Mouse (Mus musculus) embryo, embryonic 11.5 days (tissue): ENCODE measurements around the gene Trpc3.
"Not testable (repeated sequence)": the region's sequence is repeated elsewhere in the genome, so short reads cannot be mapped to it uniquely, and the experiment has no call there.

ENCODE experiments used
- DNase-seq: peaks from one replicate; pipeline ENCODE4 v3.0.0-alpha.2; 2012; ENCODE audit warnings: low read depth, low spot score

Trpc3 gene

DNA sequence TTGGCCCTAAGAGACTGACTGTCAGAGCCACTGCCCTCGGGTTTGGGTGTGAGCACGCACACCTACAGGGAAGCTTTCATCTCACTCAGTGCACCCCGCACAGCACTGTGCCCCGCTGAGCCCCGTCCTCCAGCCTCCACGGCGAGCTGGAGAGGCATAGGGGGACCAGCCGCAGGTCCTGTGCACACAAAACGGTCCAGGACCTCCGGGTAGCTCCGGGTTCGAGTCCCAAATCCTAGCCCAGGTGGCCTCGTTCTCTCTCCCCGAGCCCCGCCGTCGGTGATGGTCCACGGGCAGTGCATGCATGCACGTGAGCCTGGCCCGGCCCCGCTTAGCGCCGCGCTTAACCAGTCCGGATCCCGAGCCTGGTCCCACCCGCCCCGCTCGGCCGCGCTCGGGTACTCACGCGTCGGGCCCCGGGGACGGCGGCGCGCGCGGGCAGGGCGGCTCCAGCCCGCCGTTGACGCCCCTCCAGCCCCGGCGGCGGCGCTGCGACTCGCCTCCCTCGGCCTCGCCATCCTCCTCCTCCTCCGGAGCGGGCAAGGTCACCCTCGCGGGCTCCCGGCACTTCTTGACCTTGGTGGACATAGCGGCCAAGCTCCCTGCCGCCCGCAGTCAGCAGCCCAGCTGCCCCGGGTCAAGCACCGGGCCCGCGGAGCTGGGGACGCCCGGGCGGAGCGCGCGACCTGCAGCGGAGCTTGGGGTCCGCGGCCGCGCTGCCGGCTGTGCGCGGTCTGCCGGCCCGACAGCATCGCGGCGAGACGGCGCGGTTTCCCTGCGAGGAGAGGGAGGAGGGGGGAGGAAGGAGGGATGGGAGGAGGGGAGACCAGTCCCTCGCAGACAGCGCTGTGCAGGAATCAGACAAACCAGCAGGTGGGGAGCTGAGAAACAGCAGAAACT lies at the start of gene Trpc3:
TSS of gene Trpc3 (minus strand) at position 776 of the 900 bp plus-strand sequence.
- peak; percentile 57 for DNase-seq

- no peak for DNase-seq
Measured at GRCm38 (mm10) chr3:36738071-36738470, 48.1 kb upstream of the Trpc3 start.

- DNase-seq: no peak
Measured at GRCm38 (mm10) chr3:36733075-36733474, 43.1 kb upstream of the Trpc3 start.

DNA sequence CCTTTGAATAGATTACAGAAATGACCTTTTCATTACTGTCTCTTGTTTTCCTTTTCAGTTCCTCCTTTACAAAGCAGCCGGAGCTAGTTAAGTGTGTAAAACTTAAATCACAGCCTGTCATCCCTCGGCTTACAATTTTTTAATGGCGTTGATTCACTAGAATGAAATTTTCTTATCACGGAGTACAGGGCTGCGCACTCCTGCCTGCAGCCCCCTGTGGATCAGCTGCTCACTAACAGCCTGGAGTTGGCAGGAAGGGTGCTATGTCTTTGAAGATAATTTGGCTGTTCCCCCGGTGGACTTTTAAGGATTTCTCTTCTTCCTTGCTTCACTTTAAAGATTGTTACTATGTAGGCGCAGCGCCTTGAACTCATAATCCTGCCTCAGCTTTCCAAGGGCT lies 36.6 kb upstream of the Trpc3 start:
- no peak for DNase-seq

- no peak for DNase-seq
Measured at GRCm38 (mm10) chr3:36721850-36722249, 31.9 kb upstream of the Trpc3 start.

DNA sequence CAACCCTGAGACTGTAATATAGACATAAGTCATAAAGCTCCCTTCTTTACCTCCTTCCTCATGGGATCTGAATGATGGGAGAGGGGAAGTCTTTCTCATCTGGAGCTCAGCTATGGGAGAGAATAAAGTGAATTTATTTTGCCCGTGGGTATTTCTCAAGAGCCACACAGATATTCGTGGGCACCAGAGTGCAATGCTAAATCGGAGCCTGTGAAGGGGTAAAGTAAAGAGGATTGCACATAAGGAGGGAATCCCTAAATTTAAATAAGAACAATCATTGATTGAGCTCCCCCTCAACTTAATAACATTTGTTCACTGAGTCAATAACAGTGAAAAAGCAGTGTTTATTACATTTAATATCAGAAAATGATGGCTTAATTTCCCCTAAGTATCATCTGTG lies 19.6 kb upstream of the Trpc3 start:
- no peak for DNase-seq

GRCm38 (mm10) chr3:36690292-36690650 lies 304 bp upstream of the Trpc3 start:
- DNase-seq: no peak

DNA sequence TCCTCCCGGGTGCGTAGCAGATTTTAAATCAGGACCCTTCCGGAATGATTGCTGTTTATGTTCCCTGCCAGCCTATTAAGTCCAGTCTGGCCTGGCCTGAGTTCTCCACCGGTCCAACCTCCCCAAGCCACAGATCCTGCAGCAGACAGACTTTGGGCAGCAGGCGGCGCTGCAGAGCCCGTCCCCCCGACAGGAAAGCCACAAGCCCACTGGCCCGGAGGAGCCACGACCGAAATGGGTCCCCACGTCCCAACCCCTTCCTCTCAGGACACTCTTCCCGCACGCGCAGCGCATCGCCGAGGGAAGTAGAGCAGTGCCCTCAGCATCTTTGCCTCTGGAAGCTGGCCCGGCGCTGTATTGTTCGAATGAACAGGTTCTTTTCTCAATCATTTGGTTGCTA lies 1.1 kb downstream of the Trpc3 start:
- peak; percentile 72 for DNase-seq

GRCm38 (mm10) chr3:36675822-36676221 lies 14.1 kb downstream of the Trpc3 start:
- no peak for DNase-seq

DNA sequence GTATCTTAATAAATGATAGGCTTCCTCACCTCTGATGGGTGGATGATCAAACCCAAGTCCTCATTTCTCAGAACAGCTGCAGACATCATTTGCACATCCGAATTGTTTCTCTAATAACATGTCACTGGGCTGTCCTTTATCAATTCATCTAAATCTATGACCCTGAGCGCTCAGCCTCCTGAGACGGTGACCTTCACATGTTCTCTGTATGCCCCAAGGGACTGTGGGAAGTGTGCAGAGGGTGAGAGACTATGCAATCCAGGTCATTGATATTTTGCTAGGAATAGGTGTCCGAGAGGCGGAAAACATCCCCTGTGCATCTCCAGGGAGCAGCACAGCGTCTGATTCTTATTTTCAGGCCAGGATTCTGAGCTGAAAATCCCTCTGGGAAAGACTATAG lies 22.2 kb downstream of the Trpc3 start:
- no peak for DNase-seq

- DNase-seq: not testable (repeated sequence)
Measured at GRCm38 (mm10) chr3:36645245-36645559, 44.8 kb downstream of the Trpc3 start.

DNA sequence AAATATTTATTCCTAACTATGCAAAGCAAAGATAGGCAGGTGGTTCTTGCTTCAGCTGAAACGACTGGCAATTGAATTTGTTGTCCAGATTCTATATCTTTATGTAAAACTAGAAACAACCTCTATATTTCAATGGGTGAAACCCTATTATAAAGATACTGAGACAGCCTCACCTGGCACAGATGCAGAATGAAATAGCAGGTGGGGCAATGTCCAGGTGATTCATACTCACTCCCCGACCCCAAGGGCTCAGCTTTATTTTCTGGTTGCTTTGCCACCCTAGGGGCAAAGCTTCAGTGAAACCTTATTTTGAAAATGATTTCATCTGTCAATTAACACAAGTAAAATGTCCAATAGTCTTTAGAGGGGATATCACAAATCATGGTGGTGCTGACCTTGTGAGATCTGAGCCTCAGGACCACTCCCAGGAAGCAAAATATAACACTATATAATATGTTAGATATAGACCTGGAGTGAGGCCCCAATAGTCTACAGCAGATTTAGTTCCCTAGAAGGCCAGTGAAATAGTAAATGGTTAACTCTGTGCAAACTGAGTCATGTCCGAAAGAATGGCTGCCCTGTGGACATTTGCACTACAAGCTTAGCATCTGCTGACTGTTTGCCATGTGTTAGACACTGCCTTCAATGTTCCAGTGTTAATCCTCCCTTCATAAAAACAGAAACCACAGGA lies 45.3 kb downstream of the Trpc3 start:
- no peak for DNase-seq

DNA sequence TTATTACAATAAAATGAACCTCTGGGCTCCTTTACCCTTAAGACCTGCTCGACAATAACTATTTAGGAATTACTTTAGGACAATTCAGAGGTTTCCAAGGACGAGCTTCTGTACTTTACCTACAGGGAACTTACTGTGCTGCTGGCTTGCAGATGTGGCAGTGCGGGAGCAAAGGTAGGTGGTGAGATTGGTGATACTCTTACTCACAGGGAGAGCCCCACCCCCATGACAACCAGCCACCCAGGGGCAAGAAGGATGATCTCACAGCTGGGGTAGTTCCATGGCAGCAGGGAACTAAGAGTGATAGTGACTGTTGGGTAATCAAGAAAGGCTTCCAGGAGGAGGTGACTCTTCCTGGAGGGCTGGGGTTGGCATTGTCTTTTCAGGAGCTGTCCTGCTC lies 46.6 kb downstream of the Trpc3 start:
- no peak for DNase-seq

DNA sequence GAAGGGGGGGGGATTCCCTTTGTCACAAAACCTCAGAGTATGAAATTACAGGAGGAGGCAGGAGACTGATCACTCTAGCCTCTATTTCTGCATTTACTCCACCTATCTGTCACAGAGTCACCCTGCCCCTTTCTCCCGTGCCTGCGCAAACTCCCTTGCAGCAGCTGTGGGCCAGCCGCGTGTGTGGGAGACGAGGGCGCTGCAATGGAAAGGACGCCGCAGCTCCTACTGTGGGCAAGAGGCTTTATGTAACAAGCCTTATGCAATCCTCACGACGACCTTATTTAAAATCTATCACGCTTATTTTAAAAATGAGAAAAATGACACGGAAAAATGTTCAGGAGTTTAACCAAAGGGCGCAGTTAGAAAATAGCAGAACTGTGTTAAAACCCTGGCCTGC lies 47.2 kb downstream of the Trpc3 start:
- DNase-seq: no peak

DNA sequence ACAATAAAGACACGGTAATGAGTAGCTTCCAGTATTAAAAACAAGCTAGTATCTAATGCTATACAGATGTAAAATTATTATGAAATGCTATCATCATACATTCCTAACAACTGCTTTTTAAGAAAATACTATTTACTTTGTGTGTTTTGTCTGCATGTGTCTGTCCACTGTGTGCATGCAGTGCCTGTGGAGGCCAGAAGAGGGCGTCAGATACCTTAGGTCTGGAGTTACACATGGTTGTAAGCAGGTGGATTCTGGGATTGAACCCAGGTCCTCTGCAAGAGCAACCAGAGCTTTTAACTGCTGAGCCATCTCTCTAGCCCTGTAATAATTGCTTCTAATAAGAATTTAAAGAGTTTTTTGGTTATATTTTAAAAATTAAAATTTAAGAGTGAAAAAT lies 49.2 kb downstream of the Trpc3 start:
- DNase-seq: no peak

GRCm38 (mm10) chr3:36635449-36635848 lies 54.5 kb downstream of the Trpc3 start:
- no peak for DNase-seq

GRCm38 (mm10) chr3:36626803-36627202 lies 63.2 kb downstream of the Trpc3 start:
- DNase-seq: no peak

DNA sequence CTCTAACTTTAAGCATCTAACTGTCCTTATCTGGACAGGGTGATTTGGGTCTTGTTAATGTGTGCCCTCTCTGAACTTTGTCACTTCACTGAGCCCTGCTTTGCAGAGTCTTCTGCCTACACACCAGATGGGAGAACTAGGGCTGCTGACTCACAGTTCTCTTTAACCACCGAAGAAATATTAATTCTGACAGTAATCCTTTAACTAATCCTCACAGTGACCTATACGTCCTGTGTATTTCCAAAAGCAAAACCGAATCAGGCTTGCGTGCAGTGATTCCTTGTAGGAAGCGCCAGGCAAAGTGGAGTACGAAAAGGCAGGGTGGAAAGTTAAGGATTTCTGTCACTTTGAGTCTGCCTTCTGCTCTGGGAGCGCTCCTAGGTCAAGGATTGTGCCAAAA lies 71.8 kb downstream of the Trpc3 start:
- no peak for DNase-seq

- no peak for DNase-seq
Measured at GRCm38 (mm10) chr3:36613908-36614255, 76.1 kb downstream of the Trpc3 start.

- DNase-seq: peak; percentile 94
Measured at GRCm38 (mm10) chr3:36613202-36613907, 76.6 kb downstream of the Trpc3 start, which contains the start of gene Bbs7. Gene Bbs7 (minus strand): TSS chr3:36613477.

- no peak for DNase-seq
Measured at GRCm38 (mm10) chr3:36612687-36613086, 77.3 kb downstream of the Trpc3 start.

GRCm38 (mm10) chr3:36605894-36606783 lies 83.8 kb downstream of the Trpc3 start:
- DNase-seq: no peak
